Mouse (Mus musculus): Measurements from ENCODE around the gene Sorbs1. TPM values are rescaled to one million over a fixed set of nuclear protein-coding genes. Genes with fewer than 3 reads are reported as not detected.

Gene Sorbs1
- polyA plus RNA-seq, 2 experiments = 35.3 to 40.6 TPM

- DNase-seq (ENCODE audit: low spot score) (no peak), ATAC-seq (ENCODE audit: low FRiP score, low read depth) (no peak)
- no peaks in the 10 kb centered on the region for H3K27me3 ChIP-seq (ENCODE audit: control insufficient read depth, insufficient read depth, low read length)
- no peak for TF ChIP-seq POLR2A (IDR thresholded peaks at IDR 0.05; ENCODE audit: borderline replicate concordance, extremely low read depth, insufficient read depth, insufficient read length)
- peaks cover 13% of the 10 kb centered on the region; the same call in 1 of the 2 replicates for H3K4me1 ChIP-seq (ENCODE audit: control insufficient read depth, insufficient read depth, low read length)
- H3K4me2 ChIP-seq (replicated peaks; ENCODE audit: low read depth, low read length, severe bottlenecking) = no peak overlapping the region
- H3K4me3 ChIP-seq (replicated peaks; ENCODE audit: low read length) = no peak overlapping the region
- H3K9ac ChIP-seq (ENCODE audit: low read depth, low read length, severe bottlenecking) = no peak overlapping the region
- WGBS = 61% methylated on average over 2 of the region's 2 CpGs
- no peaks in the 10 kb centered on the region for H3K9me3 ChIP-seq (ENCODE audit: control insufficient read depth, low read length)
- H3K27ac ChIP-seq (replicated peaks; ENCODE audit: low read depth, low read length) = no peak overlapping the region
- no peaks in the 10 kb centered on the region for H3K36me3 ChIP-seq (ENCODE audit: control insufficient read depth, insufficient read depth, low read length)
Measured at GRCm38 (mm10) chr19:40509274-40509673, 4.3 kb downstream of the Sorbs1 start.

DNA sequence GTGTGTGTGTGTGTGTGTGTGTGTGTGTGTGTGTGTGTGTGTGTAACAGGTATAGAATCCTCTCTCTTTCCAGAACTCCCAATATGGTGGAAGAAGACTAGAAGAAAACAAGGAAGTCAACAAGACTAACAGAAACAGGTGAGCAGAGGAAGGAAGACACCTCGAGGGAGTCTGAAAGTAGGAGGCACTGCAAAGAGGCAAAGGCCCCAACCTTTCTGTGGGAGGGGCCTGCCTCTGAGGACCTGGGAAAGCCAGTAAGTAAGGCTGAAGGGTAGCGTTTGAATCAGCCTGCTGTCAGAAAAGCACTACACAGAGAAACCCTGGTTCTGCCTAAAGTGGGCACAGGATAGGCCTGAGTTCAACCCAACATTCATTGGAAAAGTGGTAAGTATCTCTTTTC lies 4.7 kb downstream of the Sorbs1 start:
- no peak overlapping the region for H3K9ac ChIP-seq (ENCODE audit: low read depth, low read length, severe bottlenecking)
- TF ChIP-seq POLR2A (IDR thresholded peaks at IDR 0.05; ENCODE audit: borderline replicate concordance, extremely low read depth, insufficient read depth, insufficient read length) = no peak
- H3K36me3 ChIP-seq (ENCODE audit: control insufficient read depth, insufficient read depth, low read length) = no peaks in the 10 kb centered on the region
- DNase-seq (ENCODE audit: low spot score) = no peak
- H3K4me3 ChIP-seq (replicated peaks; ENCODE audit: low read length) = no peak overlapping the region
- H3K4me2 ChIP-seq (replicated peaks; ENCODE audit: low read depth, low read length, severe bottlenecking) = no peak overlapping the region
- H3K27me3 ChIP-seq (ENCODE audit: control insufficient read depth, insufficient read depth, low read length) = no peaks in the 10 kb centered on the region
- H3K27ac ChIP-seq (replicated peaks; ENCODE audit: low read depth, low read length) = no peak overlapping the region
- 25% methylated on average over 2 of the region's 2 CpGs for WGBS
- H3K9me3 ChIP-seq (ENCODE audit: control insufficient read depth, low read length) = no peaks in the 10 kb centered on the region
- no peak for ATAC-seq (ENCODE audit: low FRiP score, low read depth)
- H3K4me1 ChIP-seq (ENCODE audit: control insufficient read depth, insufficient read depth, low read length) = peaks cover 13% of the 10 kb centered on the region; the same call in 1 of the 2 replicates

GRCm38 (mm10) chr19:40506965-40507364 lies 6.6 kb downstream of the Sorbs1 start:
- TF ChIP-seq POLR2A (IDR thresholded peaks at IDR 0.05; ENCODE audit: borderline replicate concordance, extremely low read depth, insufficient read depth, insufficient read length) = no peak
- Histone ChIP-seq H3K4me1 (ENCODE audit: control insufficient read depth, insufficient read depth, low read length) (0 out of 2 replicates have a peak, but pooled peaks cover 5% of the 10 kb centered on the region), H3K9me3 (ENCODE audit: control insufficient read depth, low read length) (no peaks in the 10 kb centered on the region), H3K27ac (replicated peaks; ENCODE audit: low read depth, low read length) (no peak overlapping the region), H3K4me3 (replicated peaks; ENCODE audit: low read length) (no peak overlapping the region), H3K36me3 (ENCODE audit: control insufficient read depth, insufficient read depth, low read length) (no peaks in the 10 kb centered on the region), H3K27me3 (ENCODE audit: control insufficient read depth, insufficient read depth, low read length) (no peaks in the 10 kb centered on the region), H3K4me2 (replicated peaks; ENCODE audit: low read depth, low read length, severe bottlenecking) (no peak overlapping the region), H3K9ac (ENCODE audit: low read depth, low read length, severe bottlenecking) (no peak overlapping the region)
- DNase-seq (ENCODE audit: low spot score) (no peak), ATAC-seq (ENCODE audit: low FRiP score, low read depth) (no peak)
- 98% methylated on average over 3 of the region's 3 CpGs for WGBS

DNA sequence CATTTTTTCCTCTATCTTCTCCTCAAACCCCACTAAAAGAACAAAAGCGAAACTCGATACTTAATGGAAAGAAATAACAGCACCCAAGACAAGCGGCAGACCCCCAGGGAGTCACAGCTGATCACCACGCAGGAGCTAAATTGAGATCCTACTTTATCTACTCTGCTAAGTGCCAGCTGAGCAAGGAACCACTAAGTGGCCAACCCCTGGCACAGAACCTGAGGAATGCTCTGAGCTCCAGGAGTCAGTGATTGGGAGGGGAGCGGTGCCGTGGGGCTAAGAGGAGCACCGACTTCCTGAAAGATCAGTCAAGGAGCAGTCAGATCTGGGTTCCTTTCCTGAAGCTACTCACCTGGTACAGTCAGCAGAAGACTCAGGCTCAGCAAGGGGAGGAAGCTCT lies 9.2 kb downstream of the Sorbs1 start:
- no peak overlapping the region for H3K27ac ChIP-seq (replicated peaks; ENCODE audit: low read depth, low read length)
- TF ChIP-seq POLR2A (IDR thresholded peaks at IDR 0.05; ENCODE audit: borderline replicate concordance, extremely low read depth, insufficient read depth, insufficient read length) = no peak
- H3K4me2 ChIP-seq (replicated peaks; ENCODE audit: low read depth, low read length, severe bottlenecking) = no peak overlapping the region
- H3K9me3 ChIP-seq (ENCODE audit: control insufficient read depth, low read length) = no peaks in the 10 kb centered on the region
- H3K4me3 ChIP-seq (replicated peaks; ENCODE audit: low read length) = no peak overlapping the region
- no peaks in the 10 kb centered on the region for H3K4me1 ChIP-seq (ENCODE audit: control insufficient read depth, insufficient read depth, low read length)
- H3K36me3 ChIP-seq (ENCODE audit: control insufficient read depth, insufficient read depth, low read length) = no peaks in the 10 kb centered on the region
- H3K27me3 ChIP-seq (ENCODE audit: control insufficient read depth, insufficient read depth, low read length) = no peaks in the 10 kb centered on the region
- WGBS = 86% methylated on average over 7 of the region's 7 CpGs
- DNase-seq (ENCODE audit: low spot score) (no peak), ATAC-seq (ENCODE audit: low FRiP score, low read depth) (no peak)
- H3K9ac ChIP-seq (ENCODE audit: low read depth, low read length, severe bottlenecking) = no peak overlapping the region

GRCm38 (mm10) chr19:40499940-40500737 lies 13.4 kb downstream of the Sorbs1 start:
- 69% methylated on average over 11 of the region's 11 CpGs for WGBS
- H3K4me3 ChIP-seq (replicated peaks; ENCODE audit: low read length) = no peak overlapping the region
- TF ChIP-seq POLR2A (IDR thresholded peaks at IDR 0.05; ENCODE audit: borderline replicate concordance, extremely low read depth, insufficient read depth, insufficient read length) = no peak
- no peak overlapping the region for H3K4me2 ChIP-seq (replicated peaks; ENCODE audit: low read depth, low read length, severe bottlenecking)
- no peak overlapping the region for H3K27ac ChIP-seq (replicated peaks; ENCODE audit: low read depth, low read length)
- H3K9ac ChIP-seq (ENCODE audit: low read depth, low read length, severe bottlenecking) = no peak overlapping the region
- H3K4me1 ChIP-seq (ENCODE audit: control insufficient read depth, insufficient read depth, low read length) = peaks cover 2% of the 10 kb centered on the region; the same call in 1 of the 2 replicates
- no peaks in the 10 kb centered on the region for H3K27me3 ChIP-seq (ENCODE audit: control insufficient read depth, insufficient read depth, low read length)
- H3K36me3 ChIP-seq (ENCODE audit: control insufficient read depth, insufficient read depth, low read length) = no peaks in the 10 kb centered on the region
- no peaks in the 10 kb centered on the region for H3K9me3 ChIP-seq (ENCODE audit: control insufficient read depth, low read length)
- ATAC-seq (ENCODE audit: low FRiP score, low read depth) (no peak), DNase-seq (ENCODE audit: low spot score) (no peak)
